13 mouse cellular contexts compared by ENCODE assay signal in the genomic region with DNA sequence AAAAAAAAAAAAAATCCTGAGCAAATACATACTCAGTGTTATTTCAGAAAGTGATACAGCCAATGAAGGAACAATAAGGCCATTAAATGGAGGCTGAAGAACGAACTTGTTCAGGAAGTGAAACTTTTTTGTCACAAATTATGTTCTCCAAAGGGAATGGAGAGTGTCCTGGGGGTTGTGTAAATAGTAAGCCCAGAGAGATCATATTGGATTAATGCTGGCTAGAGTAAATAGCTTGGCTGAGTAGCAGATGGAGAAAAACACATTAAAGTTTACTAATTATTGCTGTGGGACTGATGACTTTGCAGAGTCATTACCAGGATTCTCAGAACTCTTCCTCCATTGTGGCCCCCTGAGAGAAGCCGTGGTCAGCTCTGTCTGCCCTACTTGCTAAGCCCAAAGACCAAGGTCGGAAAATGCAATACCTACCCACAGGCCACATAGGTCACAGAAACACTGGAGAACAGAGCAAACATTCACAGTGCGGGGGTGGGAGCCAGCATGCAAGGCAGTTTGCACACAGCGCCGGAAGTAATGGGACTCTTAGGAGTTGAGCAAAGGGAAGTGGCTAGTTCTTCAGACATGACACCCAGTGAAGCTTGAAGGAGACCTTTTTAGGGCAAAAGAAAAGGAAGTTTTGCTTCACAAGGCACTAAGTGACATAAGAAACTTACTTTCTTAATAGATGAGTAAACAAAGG. TPM values are rescaled to one million over a fixed set of nuclear protein-coding genes. Genes with fewer than 3 reads are reported as not detected.
DNase-seq lines count a peak whose midpoint lies in the region; ATAC-seq and TF ChIP-seq lines count a peak whose summit lies in the region.
"Had no signal": no experiment of that assay in that cellular context is flagged by ENCODE, and none has a peak within 500 bp of the region (broad histone marks: within the 10 kb centered on the region; RNA-seq: fewer than 3 reads in every experiment).

No protein-coding gene starts in this region.

- peak; percentile 10 for DNase-seq in CD4-positive, CD25-positive, alpha-beta regulatory T cell, adult 2 months (ENCODE audit: low read depth, low spot score)
- DNase-seq in cerebellum, adult 9-11 months, result no peak
- DNase-seq in urinary bladder, postnatal 25 days (ENCODE audit: low spot score), result no peak
- DNase-seq: gastrocnemius, adult 2 months had no signal

- no peaks in the 10 kb centered on the region for H3K36me3 ChIP-seq in liver, embryonic 16.5 days (ENCODE audit: control insufficient read depth, insufficient read depth)
- H3K36me3 ChIP-seq: embryonic facial prominence, embryonic 13.5 days; neural tube, embryonic 12.5 days had no signal

- no peaks in the 10 kb centered on the region for H3K9me3 ChIP-seq in liver, embryonic 16.5 days (replicated peaks; ENCODE audit: control insufficient read depth, low read length)
- H3K9me3 ChIP-seq: embryonic facial prominence, embryonic 13.5 days; neural tube, embryonic 12.5 days had no signal

- WGBS in bone marrow, adult 2 months, result 11% methylated on average over 6 of the region's 6 CpGs
- 27% methylated on average over 6 of the region's 6 CpGs for WGBS in liver, embryonic 16.5 days (ENCODE audit: insufficient replicate concordance)

- no peak for TF ChIP-seq CTCF in bone marrow, adult 2 months (IDR thresholded peaks at IDR 0.05; ENCODE audit: control insufficient read depth, insufficient read depth, low read length)

- ATAC-seq in CD4-positive, CD25-positive, alpha-beta regulatory T cell, adult 4 months, result no peak
- peak; percentile 96 for ATAC-seq in liver, embryonic 16.5 days (ENCODE audit: low read depth)
- peak; percentile 87 for ATAC-seq in neutrophil, adult 5-6 weeks (ENCODE audit: extremely low read depth, insufficient number of reproducible peaks, low FRiP score, poor library complexity, severe bottlenecking)
- no peak for ATAC-seq in erythroid progenitor cell, adult 5-6 weeks (replicated peaks; ENCODE audit: low FRiP score, poor library complexity, severe bottlenecking)

- H3K27ac ChIP-seq in bone marrow, adult 2 months (ENCODE audit: control insufficient read depth, insufficient read depth, low read depth, low read length, poor library complexity), result peak overlapping the region; percentile 78
- peak overlapping the region; percentile 68 for H3K27ac ChIP-seq in liver, embryonic 16.5 days (ENCODE audit: low read length)
- H3K27ac ChIP-seq: embryonic facial prominence, embryonic 13.5 days; gastrocnemius, adult 2 months; neural tube, embryonic 12.5 days had no signal

- H3K27me3 ChIP-seq in liver, embryonic 16.5 days (ENCODE audit: control insufficient read depth, insufficient read depth, low read depth, low read length), result no peaks in the 10 kb centered on the region
- H3K27me3 ChIP-seq: embryonic facial prominence, embryonic 13.5 days; neural tube, embryonic 12.5 days had no signal

- H3K4me3 ChIP-seq in bone marrow, adult 2 months (replicated peaks; ENCODE audit: control insufficient read depth, low read depth, low read length), result no peak overlapping the region
- H3K4me3 ChIP-seq in liver, embryonic 16.5 days (ENCODE audit: low read depth, low read length), result no peak overlapping the region
- H3K4me3 ChIP-seq: embryonic facial prominence, embryonic 13.5 days; gastrocnemius, adult 2 months; neural tube, embryonic 12.5 days had no signal

- H3K4me1 ChIP-seq in bone marrow, adult 2 months (ENCODE audit: control insufficient read depth, insufficient read depth, low read length), result peaks cover 3% of the 10 kb centered on the region; the same call in 1 of the 2 replicates
- H3K4me1 ChIP-seq in liver, embryonic 16.5 days (ENCODE audit: control insufficient read depth, low read depth, low read length), result no peaks in the 10 kb centered on the region
- H3K4me1 ChIP-seq: embryonic facial prominence, embryonic 13.5 days; neural tube, embryonic 12.5 days had no signal

- TF ChIP-seq POLR2A in bone marrow, adult 2 months (IDR thresholded peaks at IDR 0.05; ENCODE audit: borderline replicate concordance, control insufficient read depth, low read depth, low read length), result no peak

- H3K9ac ChIP-seq in liver, embryonic 16.5 days (ENCODE audit: low read depth, low read length), result no peak overlapping the region
- H3K9ac ChIP-seq: embryonic facial prominence, embryonic 13.5 days; neural tube, embryonic 12.5 days had no signal

- H3K4me2 ChIP-seq in liver, embryonic 16.5 days (ENCODE audit: low read depth, low read length), result no peak overlapping the region
- H3K4me2 ChIP-seq: embryonic facial prominence, embryonic 13.5 days; neural tube, embryonic 12.5 days had no signal

RNA-seq across cellular contexts. Expression of a gene that starts 20.5 kb away (rescaled TPM):
- polyA plus RNA-seq in CD4-positive, CD25-positive, alpha-beta regulatory T cell, adult 4 months (2017; shearing (Covaris generic)), result not detected
- polyA plus RNA-seq in bone marrow, adult 2 months (2011; ENCODE audit: insufficient read depth, insufficient read length, low replicate concordance, missing spikeins), result not detected in 2 replicates
- not detected in 2 replicates for polyA plus RNA-seq in liver, embryonic 16.5 days (2015; fragmentation: Nextera tagmentation; extraction: Ambion mirVana)
- total RNA-seq in neutrophil, adult 5-6 weeks (2017), result not detected in 2 replicates
- not detected in 2 replicates for total RNA-seq in erythroid progenitor cell, adult 5-6 weeks (2015; ENCODE audit: low replicate concordance)
- total RNA-seq in erythroid progenitor cell, adult 5-6 weeks (2017; ENCODE audit: low replicate concordance), result not detected in 2 replicates
- total RNA-seq: gastrocnemius, adult 2 months; layer of hippocampus, adult 18-20 months had no signal
- polyA plus RNA-seq: embryonic facial prominence, embryonic 13.5 days; heart, postnatal 0 days; neural tube, embryonic 12.5 days had no signal

RNA-seq across cellular contexts. Expression of a gene that starts 25.2 kb away (rescaled TPM):
- polyA plus RNA-seq in CD4-positive, CD25-positive, alpha-beta regulatory T cell, adult 4 months (2017; shearing (Covaris generic)), result 1 to 10 TPM; 1.9 to 4.8 TPM
- 5.5 and 21.4 TPM in 2 replicates for polyA plus RNA-seq in bone marrow, adult 2 months (2011; ENCODE audit: insufficient read depth, insufficient read length, low replicate concordance, missing spikeins)
- 13.4 and 14.2 TPM in 2 replicates for polyA plus RNA-seq in liver, embryonic 16.5 days (2015; fragmentation: Nextera tagmentation; extraction: Ambion mirVana)
- 188 TPM in 2 replicates for total RNA-seq in neutrophil, adult 5-6 weeks (2017)
- 2.5 and 8.3 TPM in 2 replicates for total RNA-seq in erythroid progenitor cell, adult 5-6 weeks (2015; ENCODE audit: low replicate concordance)
- total RNA-seq in erythroid progenitor cell, adult 5-6 weeks (2017; ENCODE audit: low replicate concordance), result 0.76 and 1.9 TPM in 2 replicates
- total RNA-seq: gastrocnemius, adult 2 months; layer of hippocampus, adult 18-20 months had no signal

RNA-seq across cellular contexts. Expression of a gene that starts 34.7 kb away (rescaled TPM):
- not detected for polyA plus RNA-seq in CD4-positive, CD25-positive, alpha-beta regulatory T cell, adult 4 months (2017; shearing (Covaris generic))
- polyA plus RNA-seq in bone marrow, adult 2 months (2011; ENCODE audit: insufficient read depth, insufficient read length, low replicate concordance, missing spikeins), result not detected in 2 replicates
- polyA plus RNA-seq in liver, embryonic 16.5 days (2015; fragmentation: Nextera tagmentation; extraction: Ambion mirVana), result not detected in 2 replicates
- total RNA-seq in neutrophil, adult 5-6 weeks (2017), result not detected in 2 replicates
- not detected in 2 replicates for total RNA-seq in erythroid progenitor cell, adult 5-6 weeks (2015; ENCODE audit: low replicate concordance)
- not detected in 2 replicates for total RNA-seq in erythroid progenitor cell, adult 5-6 weeks (2017; ENCODE audit: low replicate concordance)
- total RNA-seq: gastrocnemius, adult 2 months; layer of hippocampus, adult 18-20 months had no signal
- polyA plus RNA-seq: heart, postnatal 0 days; neural tube, embryonic 12.5 days had no signal

RNA-seq across cellular contexts. Expression of a gene that starts 55.9 kb away (rescaled TPM):
- polyA plus RNA-seq in CD4-positive, CD25-positive, alpha-beta regulatory T cell, adult 4 months (2017; shearing (Covaris generic)), result 100 to 1,000 TPM in 1 of 2 experiments, 10 to 100 TPM in 1; 86.5 to 142 TPM
- polyA plus RNA-seq in bone marrow, adult 2 months (2011; ENCODE audit: insufficient read depth, insufficient read length, low replicate concordance, missing spikeins), result 20.3 and 32.2 TPM in 2 replicates
- polyA plus RNA-seq in liver, embryonic 16.5 days (2015; fragmentation: Nextera tagmentation; extraction: Ambion mirVana), result 6.8 and 7.3 TPM in 2 replicates
- 132 and 154 TPM in 2 replicates for total RNA-seq in neutrophil, adult 5-6 weeks (2017)
- 4.2 and 5.4 TPM in 2 replicates for total RNA-seq in erythroid progenitor cell, adult 5-6 weeks (2015; ENCODE audit: low replicate concordance)
- total RNA-seq in erythroid progenitor cell, adult 5-6 weeks (2017; ENCODE audit: low replicate concordance), result 10.9 and 12.5 TPM in 2 replicates

Comparison
In these comparisons a context has a peak if more than half of its experiments do, and no peak if none do; other contexts are left out.
1. ATAC-seq: peak in liver, embryonic 16.5 days (single experiment) and neutrophil, adult 5-6 weeks (single experiment); none in CD4-positive, CD25-positive, alpha-beta regulatory T cell, adult 4 months (single experiment) and erythroid progenitor cell, adult 5-6 weeks (single experiment).